Mouse (Mus musculus): ENCODE measurements around the gene Nsg1.

GRCm38 (mm10) chr5:38187006-38187405, 27.3 kb upstream of the Nsg1 start:
- TF ChIP-seq TAL1 (IDR thresholded peaks at IDR 0.05; ENCODE audit: low read length) (no peak), GATA1 (IDR thresholded peaks at IDR 0.05; ENCODE audit: low read length) (no peak)

Data from erythroblast, embryonic 14.5 days (primary cell).